Mouse (Mus musculus) bone marrow, adult 2 months (tissue): Measurements from ENCODE around the gene Mynn. TPM values are rescaled to one million over a fixed set of nuclear protein-coding genes. Genes with fewer than 3 reads are reported as not detected.

ENCODE experiments used
- H3K27ac ChIP-seq: fragments of 200-500 bp; 2 replicates; pipeline ENCODE4 v1.5.1; 2012; ENCODE audit warnings: low read depth, mild to moderate bottlenecking, control low read depth, inconsistent platforms, low read length; ENCODE audit not compliant: control insufficient read depth, poor library complexity, insufficient read depth
- H3K4me1 ChIP-seq: fragments of 200-500 bp; 2 replicates; pipeline ENCODE4 v1.6.1; 2011; ENCODE audit warnings: low read length; ENCODE audit not compliant: control insufficient read depth, insufficient read depth
- H3K4me3 ChIP-seq: fragments of 200-500 bp; replicated peaks from 2 replicates; pipeline ENCODE3; 2011; ENCODE audit warnings: mild to moderate bottlenecking, low read depth, low read length, control low read depth; ENCODE audit not compliant: control insufficient read depth
- CTCF ChIP-seq: fragments of 200-500 bp; IDR thresholded peaks from 2 replicates; pipeline ENCODE4 v1.5.1; 2011; ENCODE audit warnings: low read length, control low read depth; ENCODE audit not compliant: control insufficient read depth, insufficient read depth
- POLR2A ChIP-seq: fragments of 200-500 bp; IDR thresholded peaks from 2 replicates; pipeline ENCODE4 v1.6.1; 2011; ENCODE audit warnings: low read depth, mild to moderate bottlenecking, control low read depth, low read length, borderline replicate concordance; ENCODE audit not compliant: control insufficient read depth
- WGBS: fragments of 180-500 bp; shearing (Covaris S2); methylation state at CpG from one replicate; pipeline ENCODE4 v1.1.7; 2018; 5-methylcytosine and 5-hydroxymethylcytosine counted together
- polyA plus RNA-seq: library from polyadenylated mRNA; stranded (reverse); fragments of >200 nt; gene quantifications from 2 replicates; pipeline ENCODE4 v1.2.4, GENCODE M21; 2011; ENCODE audit warnings: low replicate concordance; ENCODE audit not compliant: missing spikeins, insufficient read depth, insufficient read length

Gene Mynn
- polyA plus RNA-seq, 1 experiment = 9.7 TPM

DNA sequence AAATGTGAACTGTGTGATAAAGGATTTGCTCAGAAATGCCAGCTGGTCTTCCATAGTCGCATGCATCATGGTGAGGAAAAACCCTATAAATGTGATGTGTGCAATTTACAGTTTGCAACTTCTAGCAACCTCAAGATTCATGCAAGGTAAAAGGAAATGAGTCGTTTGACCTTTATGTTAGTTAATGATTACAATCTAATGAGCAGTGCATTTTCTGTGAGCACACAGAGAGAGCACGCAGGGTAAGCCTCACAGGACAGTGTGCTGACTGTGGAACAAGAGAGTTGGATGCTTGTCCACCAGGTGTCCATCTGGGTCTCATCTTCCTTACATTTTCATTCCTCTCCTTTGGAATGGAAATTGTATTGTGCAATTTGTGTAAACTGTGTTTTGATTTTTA, 7.1 kb downstream of the Mynn start:
- Histone ChIP-seq H3K27ac (no peak overlapping the region), H3K4me3 (no peak overlapping the region), H3K4me1 (no peaks in the 10 kb centered on the region)
- 78% methylated on average over 3 of the region's 3 CpGs for WGBS
- no peak for TF ChIP-seq CTCF
- no peak for TF ChIP-seq POLR2A

DNA sequence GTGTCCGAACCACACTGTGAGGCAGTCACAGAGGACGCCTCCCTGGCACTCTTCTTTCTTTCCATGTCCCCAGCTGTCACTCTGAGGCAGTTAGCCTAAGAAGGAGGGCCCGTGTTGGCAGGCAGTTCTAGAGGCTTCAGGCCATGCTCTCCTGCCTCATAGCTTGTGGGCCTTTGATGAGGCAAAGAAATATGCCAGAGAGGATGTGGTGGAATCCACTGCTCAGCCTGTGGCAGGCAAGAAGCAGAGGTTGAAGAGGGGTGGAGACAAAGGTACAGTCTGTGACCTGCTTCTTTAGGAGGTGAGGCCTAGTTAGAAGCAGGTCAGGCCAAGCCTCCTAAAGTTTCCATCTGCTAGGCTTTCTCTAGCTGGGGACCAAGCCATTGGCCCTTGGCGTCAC, 9.1 kb downstream of the Mynn start:
- TF ChIP-seq CTCF (no peak), POLR2A (no peak)
- WGBS = 90% methylated on average over 4 of the region's 4 CpGs
- H3K4me1 ChIP-seq = no peaks in the 10 kb centered on the region
- no peak overlapping the region for H3K27ac ChIP-seq
- no peak overlapping the region for H3K4me3 ChIP-seq

DNA sequence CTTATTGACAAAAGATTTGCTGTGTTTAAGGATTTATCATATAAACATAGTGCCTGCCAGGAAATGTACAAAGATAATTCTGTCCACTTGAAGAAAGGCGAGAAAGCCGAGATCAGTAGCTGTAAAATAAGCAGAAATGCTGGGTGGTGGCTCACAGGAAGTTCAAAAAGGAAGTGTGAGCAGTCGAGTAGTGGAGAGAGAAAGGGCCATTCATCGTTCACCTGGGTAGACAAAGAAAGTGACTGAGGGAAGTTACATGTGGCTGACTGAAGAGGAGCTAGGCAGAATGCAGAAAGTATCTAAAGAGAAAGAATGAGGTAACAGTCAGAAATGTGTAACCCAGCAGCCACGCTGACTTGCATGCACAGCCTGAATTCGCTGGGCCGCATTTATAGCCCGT, 18.3 kb downstream of the Mynn start:
- Histone ChIP-seq H3K4me3 (no peak overlapping the region), H3K4me1 (no peaks in the 10 kb centered on the region; the same call in 1 of the 2 replicates), H3K27ac (no peak overlapping the region)
- 49% methylated on average over 8 of the region's 8 CpGs for WGBS
- TF ChIP-seq CTCF (no peak), POLR2A (no peak)

DNA sequence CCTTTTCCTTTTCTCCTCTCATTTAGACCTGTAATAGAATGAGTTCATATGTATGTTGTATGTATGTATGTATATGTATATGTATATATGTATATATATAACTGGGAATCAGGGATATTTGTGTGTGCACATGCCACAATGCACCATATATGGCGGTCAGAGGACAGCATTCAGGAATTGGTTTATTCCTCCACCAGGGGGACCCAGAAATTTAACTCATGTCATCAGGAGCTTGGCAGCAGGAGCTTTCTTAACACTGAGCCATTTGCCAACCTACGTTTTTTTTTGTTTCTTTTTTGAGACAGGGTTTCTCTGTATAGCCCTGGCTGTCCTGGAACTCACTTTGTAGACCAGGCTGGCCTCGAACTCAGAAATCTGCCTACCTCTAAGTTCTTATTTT, 31.8 kb downstream of the Mynn start:
- Histone ChIP-seq H3K4me3 (no peak overlapping the region), H3K27ac (no peak overlapping the region), H3K4me1 (no peaks in the 10 kb centered on the region)
- TF ChIP-seq CTCF (no peak), POLR2A (no peak)
- 57% methylated on average over 3 of the region's 3 CpGs for WGBS

DNA sequence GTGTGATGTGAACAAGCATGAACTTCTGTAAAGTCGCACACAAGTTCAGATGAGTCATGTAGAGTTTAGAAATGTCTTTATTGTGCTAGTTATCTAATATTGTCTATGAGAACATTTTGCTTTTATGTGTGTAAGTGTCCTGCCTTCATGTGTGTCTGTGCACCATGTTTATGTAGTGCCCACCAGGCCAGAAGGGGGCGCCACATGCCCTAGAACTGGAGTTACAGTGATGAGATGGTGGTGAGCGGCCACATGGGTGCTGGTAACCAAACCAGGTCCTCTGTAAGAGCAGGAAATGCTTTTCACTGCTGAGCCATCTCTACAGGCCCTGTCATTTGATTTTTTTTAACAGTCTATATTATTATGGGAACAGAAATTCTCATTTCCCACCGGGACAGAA, 33.8 kb downstream of the Mynn start:
- no peak overlapping the region for H3K27ac ChIP-seq
- H3K4me3 ChIP-seq = no peak overlapping the region
- H3K4me1 ChIP-seq = no peaks in the 10 kb centered on the region
- 75% methylated on average over 4 of the region's 4 CpGs for WGBS
- TF ChIP-seq POLR2A = no peak
- no peak for TF ChIP-seq CTCF

DNA sequence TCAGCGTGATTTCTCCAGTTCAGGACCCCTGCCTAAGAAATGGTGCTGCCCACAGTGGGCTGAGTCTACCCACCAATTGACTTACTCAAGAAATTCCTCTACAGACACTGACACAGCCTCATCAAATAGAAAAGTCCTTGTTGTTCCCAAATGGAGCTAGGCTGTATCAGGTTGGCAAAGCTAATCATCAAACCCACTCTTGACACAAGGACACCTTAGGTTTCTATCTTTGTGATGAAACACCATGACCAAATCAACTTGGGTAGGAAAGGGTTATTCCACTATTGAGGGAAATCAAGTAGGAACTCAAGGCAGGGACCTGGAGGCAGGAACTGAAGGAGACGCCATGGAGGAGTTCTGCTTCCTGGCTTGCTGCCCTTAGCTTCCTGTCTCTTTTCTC, 42.3 kb downstream of the Mynn start, which contains the start of gene Lrriq4:
TSS of gene Lrriq4 (plus strand) at position 301 of the 400 bp plus-strand sequence.
- TF ChIP-seq CTCF (no peak), POLR2A (no peak)
- WGBS = 52% methylated on average over 2 of the region's 2 CpGs
- Histone ChIP-seq H3K27ac (no peak within 1 kb of the TSS), H3K4me3 (no peak within 1 kb of the TSS), H3K4me1 (no peaks in the 10 kb centered on the region)

DNA sequence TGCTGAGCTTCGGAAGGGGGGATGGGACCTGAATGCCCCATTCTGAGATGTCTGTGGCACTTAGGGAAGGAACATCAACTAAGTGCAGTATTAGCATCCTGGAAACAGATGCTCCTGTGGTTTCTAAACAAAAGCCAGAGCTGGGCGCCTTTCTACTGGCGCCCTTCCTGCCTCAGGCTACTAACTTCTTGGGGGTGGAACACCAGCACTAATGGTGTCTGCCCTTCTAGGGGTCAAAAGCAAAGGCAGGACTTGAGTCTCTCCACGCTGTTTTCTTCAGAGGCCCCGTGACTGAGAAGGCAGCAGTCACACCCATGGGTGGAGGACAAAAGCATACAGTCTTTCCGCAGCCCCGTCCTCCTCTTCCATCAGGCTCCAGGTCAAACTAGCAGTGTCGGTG, 44.9 kb downstream of the Mynn start:
- Histone ChIP-seq H3K4me3 (no peak overlapping the region), H3K4me1 (no peaks in the 10 kb centered on the region), H3K27ac (no peak overlapping the region)
- TF ChIP-seq POLR2A (no peak), CTCF (no peak)
- 63% methylated on average over 8 of the region's 8 CpGs for WGBS

DNA sequence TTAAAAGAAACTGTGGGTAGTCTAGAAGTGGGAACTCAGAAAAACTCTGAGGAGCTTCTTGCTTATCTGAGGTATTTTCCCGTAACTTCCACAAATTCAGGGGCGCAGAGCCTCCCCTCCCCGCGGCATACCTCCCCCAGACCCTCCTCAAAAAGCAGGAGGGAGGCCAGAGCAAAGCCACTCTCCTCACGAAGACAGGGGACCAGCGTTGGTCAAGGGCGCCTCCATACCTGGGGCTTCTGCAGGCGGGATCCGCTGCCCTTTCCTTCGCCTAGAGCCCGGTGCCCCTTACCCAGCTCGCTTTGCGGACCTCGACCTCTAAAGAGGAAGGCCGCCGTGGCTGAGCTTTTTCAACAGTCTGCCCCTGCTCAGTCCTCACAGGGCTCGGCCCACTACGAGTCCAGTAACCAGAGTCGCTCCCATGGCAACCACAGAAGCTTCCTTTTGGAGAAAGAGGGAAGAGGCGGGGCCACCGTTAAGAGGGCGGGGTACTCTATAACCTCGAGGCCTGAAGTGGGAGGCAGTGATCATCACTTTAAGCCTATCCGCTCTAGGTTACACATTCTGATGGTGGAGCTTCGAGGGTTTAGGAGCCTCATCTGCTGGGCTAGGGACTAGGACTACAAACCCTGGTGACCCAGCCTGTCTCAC, 45.7 kb downstream of the Mynn start, which contains the start of gene Lrrc34:
TSS of gene Lrrc34 (minus strand) at position 430 of the 651 bp plus-strand sequence.
- Histone ChIP-seq H3K27ac (no peak within 1 kb of the TSS), H3K4me3 (no peak within 1 kb of the TSS), H3K4me1 (no peaks in the 10 kb centered on the region)
- 3% methylated on average over 25 of the region's 25 CpGs for WGBS
- TF ChIP-seq POLR2A (no peak), CTCF (no peak)

DNA sequence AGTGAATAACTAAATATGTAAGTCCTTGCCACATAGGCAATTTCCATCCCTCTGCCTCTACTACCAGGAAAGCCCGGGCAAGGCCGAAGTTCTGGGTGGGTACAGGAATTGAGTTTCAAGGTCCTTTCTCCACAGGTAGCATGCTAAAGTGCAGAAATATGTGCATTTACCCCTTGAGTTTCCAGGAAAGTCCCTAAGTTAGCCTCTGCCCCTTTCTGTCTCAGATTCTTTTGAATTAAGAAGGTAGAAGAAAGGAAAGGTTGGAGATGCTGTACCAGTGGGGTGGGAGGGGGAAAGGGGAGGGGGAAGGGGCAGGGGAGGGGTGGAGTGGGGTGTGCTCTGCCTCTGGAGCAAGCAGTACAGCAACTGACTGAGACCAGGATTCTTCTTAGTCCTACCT, 46.6 kb downstream of the Mynn start:
- TF ChIP-seq POLR2A (no peak), CTCF (no peak)
- WGBS = 89% methylated on average over 2 of the region's 2 CpGs
- no peaks in the 10 kb centered on the region for H3K4me1 ChIP-seq

More for the DNA sequence above, 46.6 kb downstream of the Mynn start:
- Histone ChIP-seq H3K4me3 (no peak overlapping the region), H3K27ac (no peak overlapping the region)
